Mouse (Mus musculus) olfactory bulb, adult 2 months (tissue): ENCODE results near the gene Il4ra. TPM values are rescaled to one million over a fixed set of nuclear protein-coding genes. Genes with fewer than 3 reads are reported as not detected.

ENCODE experiments used
- H3K27ac ChIP-seq: fragments of 200-500 bp; 2 replicates; pipeline ENCODE4 v1.5.1; 2012; ENCODE audit warnings: low read depth, low read length; ENCODE audit not compliant: insufficient read depth
- H3K4me1 ChIP-seq: fragments of 200-500 bp; 2 replicates; pipeline ENCODE4 v1.6.1; 2012; ENCODE audit warnings: low read length; ENCODE audit not compliant: control insufficient read depth, insufficient read depth
- H3K4me3 ChIP-seq: fragments of 200-500 bp; 2 replicates; pipeline ENCODE4 v1.5.1; 2012; ENCODE audit warnings: mild to moderate bottlenecking, low read depth, low read length, moderate library complexity; ENCODE audit not compliant: insufficient read depth
- CTCF ChIP-seq: fragments of 200-500 bp; IDR thresholded peaks from 2 replicates; pipeline ENCODE4 v1.5.1; 2012; ENCODE audit warnings: low read depth, mild to moderate bottlenecking, low read length, moderate library complexity; ENCODE audit not compliant: insufficient read depth
- POLR2A ChIP-seq: fragments of 200-500 bp; IDR thresholded peaks from 2 replicates; pipeline ENCODE4 v1.6.1; 2012; ENCODE audit warnings: mild to moderate bottlenecking, low read depth, low read length, moderate library complexity; ENCODE audit not compliant: insufficient read depth
- WGBS: fragments of 180-500 bp; shearing (Covaris S2); methylation state at CpG from one replicate; pipeline ENCODE4 v1.1.7; 2018; 5-methylcytosine and 5-hydroxymethylcytosine counted together
- polyA plus RNA-seq: library from polyadenylated mRNA; stranded (reverse); fragments of >200 nt; gene quantifications from 2 replicates; pipeline ENCODE4 v1.2.4, GENCODE M21; 2012; ENCODE audit warnings: low replicate concordance; ENCODE audit not compliant: missing spikeins, insufficient read depth, insufficient read length

Il4ra gene
- polyA plus RNA-seq, 1 experiment, result not detected

- Histone ChIP-seq H3K4me1 (no peaks in the 10 kb centered on the region), H3K27ac (no peak overlapping the region), H3K4me3 (no peak overlapping the region)
- TF ChIP-seq POLR2A, result no peak
- no peak for TF ChIP-seq CTCF
- 77% methylated on average over 3 of the region's 3 CpGs for WGBS
Observed at GRCm38 (mm10) chr7:125543497-125543896, 8.4 kb upstream of the Il4ra start.

- H3K4me3 ChIP-seq, result no peak overlapping the region
- H3K4me1 ChIP-seq, result no peaks in the 10 kb centered on the region
- TF ChIP-seq POLR2A, result no peak
- no peak for TF ChIP-seq CTCF
- 92% methylated on average over 7 of the region's 7 CpGs for WGBS
- H3K27ac ChIP-seq, result no peak overlapping the region
Observed at GRCm38 (mm10) chr7:125545331-125545730, 6.6 kb upstream of the Il4ra start.

GRCm38 (mm10) chr7:125546727-125547126, 5.2 kb upstream of the Il4ra start:
- WGBS, result 86% methylated on average over 6 of the region's 6 CpGs
- TF ChIP-seq POLR2A (no peak), CTCF (no peak)
- Histone ChIP-seq H3K27ac (no peak overlapping the region), H3K4me3 (no peak overlapping the region), H3K4me1 (no peaks in the 10 kb centered on the region)

- H3K4me1 ChIP-seq, result peaks cover 16% of the 10 kb centered on the region
- TF ChIP-seq POLR2A, result no peak
- no peak for TF ChIP-seq CTCF
- WGBS, result 95% methylated on average over 8 of the region's 8 CpGs
- H3K27ac ChIP-seq, result no peak overlapping the region
- no peak overlapping the region for H3K4me3 ChIP-seq
Observed at GRCm38 (mm10) chr7:125549916-125550315, 2.0 kb upstream of the Il4ra start.

GRCm38 (mm10) chr7:125550881-125551381, 989 bp upstream of the Il4ra start:
- no peak for TF ChIP-seq POLR2A
- TF ChIP-seq CTCF, result no peak
- Histone ChIP-seq H3K27ac (no peak overlapping the region), H3K4me3 (no peak overlapping the region), H3K4me1 (peaks cover 16% of the 10 kb centered on the region)
- WGBS, result 90% methylated on average over 6 of the region's 6 CpGs

- H3K27ac ChIP-seq, result no peak overlapping the region
- peaks cover 16% of the 10 kb centered on the region for H3K4me1 ChIP-seq
- TF ChIP-seq POLR2A, result no peak
- no peak for TF ChIP-seq CTCF
- WGBS, result 86% methylated on average over 11 of the region's 11 CpGs
- H3K4me3 ChIP-seq, result peak overlapping the region; percentile 48; the same call in 1 of the 2 replicates
Observed at GRCm38 (mm10) chr7:125552851-125553555, 1.1 kb downstream of the Il4ra start.

GRCm38 (mm10) chr7:125553653-125554428, 1.9 kb downstream of the Il4ra start:
- no peak overlapping the region for H3K27ac ChIP-seq
- WGBS, result 80% methylated on average over 13 of the region's 13 CpGs
- TF ChIP-seq POLR2A, result no peak
- TF ChIP-seq CTCF, result no peak
- no peak overlapping the region for H3K4me3 ChIP-seq
- H3K4me1 ChIP-seq, result peaks cover 21% of the 10 kb centered on the region

- peaks cover 23% of the 10 kb centered on the region for H3K4me1 ChIP-seq
- H3K27ac ChIP-seq, result no peak overlapping the region
- 92% methylated on average over 9 of the region's 9 CpGs for WGBS
- no peak overlapping the region for H3K4me3 ChIP-seq
- no peak for TF ChIP-seq CTCF
- no peak for TF ChIP-seq POLR2A
Observed at GRCm38 (mm10) chr7:125554456-125555114, 2.7 kb downstream of the Il4ra start.
